29 mouse cellular contexts compared by ENCODE assay signal in genomic region chr19:4945540-4945939, GRCm38 (mm10). TPM values are rescaled to one million over a fixed set of nuclear protein-coding genes. Genes with fewer than 3 reads are reported as not detected.
DNase-seq lines count a peak whose midpoint lies in the region; ATAC-seq and TF ChIP-seq lines count a peak whose summit lies in the region.
"Had no signal": no experiment of that assay in that cellular context is flagged by ENCODE, and none has a peak within 500 bp of the region (broad histone marks: within the 10 kb centered on the region; RNA-seq: fewer than 3 reads in every experiment).

No protein-coding gene starts in this region.

- H3K4me3 ChIP-seq in embryonic facial prominence, embryonic 11.5 days (ENCODE audit: low read depth, low read length), result no peak overlapping the region
- no peak overlapping the region for H3K4me3 ChIP-seq in embryonic facial prominence, embryonic 10.5 days
- no peak overlapping the region for H3K4me3 ChIP-seq in embryonic facial prominence, embryonic 14.5 days (ENCODE audit: low read depth, low read length)
- no peak overlapping the region for H3K4me3 ChIP-seq in liver, postnatal 0 days (ENCODE audit: low read depth, low read length)
- no peak overlapping the region for H3K4me3 ChIP-seq in intestine, embryonic 16.5 days (ENCODE audit: low read length)
- H3K4me3 ChIP-seq: embryonic facial prominence, embryonic 13.5 days; forebrain, embryonic 13.5 days; forebrain, embryonic 15.5 days had no signal

- TF ChIP-seq CTCF in liver, postnatal 0 days (IDR thresholded peaks at IDR 0.05; ENCODE audit: low read depth), result no peak

- no peak overlapping the region for H3K9ac ChIP-seq in embryonic facial prominence, embryonic 11.5 days (replicated peaks; ENCODE audit: low read length)
- no peak overlapping the region for H3K9ac ChIP-seq in embryonic facial prominence, embryonic 14.5 days (ENCODE audit: low read depth, low read length)
- H3K9ac ChIP-seq in liver, postnatal 0 days (replicated peaks), result no peak overlapping the region
- H3K9ac ChIP-seq in intestine, embryonic 16.5 days (ENCODE audit: low read depth, low read length), result no peak overlapping the region
- H3K9ac ChIP-seq: embryonic facial prominence, embryonic 13.5 days; forebrain, embryonic 13.5 days; forebrain, embryonic 15.5 days; forebrain, postnatal 0 days had no signal

- H3K4me2 ChIP-seq in embryonic facial prominence, embryonic 11.5 days (ENCODE audit: low read depth, low read length), result no peak overlapping the region
- no peak overlapping the region for H3K4me2 ChIP-seq in embryonic facial prominence, embryonic 14.5 days (ENCODE audit: low read depth, low read length)
- H3K4me2 ChIP-seq in liver, postnatal 0 days (ENCODE audit: low read depth, low read length), result no peak overlapping the region
- no peak overlapping the region for H3K4me2 ChIP-seq in intestine, embryonic 16.5 days (ENCODE audit: low read depth, low read length)
- H3K4me2 ChIP-seq: embryonic facial prominence, embryonic 13.5 days; forebrain, embryonic 13.5 days; forebrain, embryonic 15.5 days had no signal

- H3K4me1 ChIP-seq in embryonic facial prominence, embryonic 11.5 days (ENCODE audit: control insufficient read depth, insufficient read depth, low read length), result peaks cover 4% of the 10 kb centered on the region
- H3K4me1 ChIP-seq in embryonic facial prominence, embryonic 10.5 days, result peaks cover 30% of the 10 kb centered on the region
- H3K4me1 ChIP-seq in embryonic facial prominence, embryonic 14.5 days (ENCODE audit: control insufficient read depth, insufficient read depth, low read length), result peaks cover 5% of the 10 kb centered on the region; the same call in 1 of the 2 replicates
- peaks cover 8% of the 10 kb centered on the region for H3K4me1 ChIP-seq in liver, postnatal 0 days (ENCODE audit: insufficient read depth)
- H3K4me1 ChIP-seq in intestine, embryonic 16.5 days (ENCODE audit: control insufficient read depth, insufficient read depth, low read length), result peaks cover 2% of the 10 kb centered on the region; the same call in 1 of the 2 replicates

- no peaks in the 10 kb centered on the region for H3K36me3 ChIP-seq in embryonic facial prominence, embryonic 11.5 days (replicated peaks; ENCODE audit: control insufficient read depth, insufficient read depth, low read depth, low read length)
- H3K36me3 ChIP-seq in embryonic facial prominence, embryonic 10.5 days (replicated peaks), result no peaks in the 10 kb centered on the region
- H3K36me3 ChIP-seq in embryonic facial prominence, embryonic 14.5 days (ENCODE audit: control insufficient read depth, insufficient read depth, low read length), result no peaks in the 10 kb centered on the region
- no peaks in the 10 kb centered on the region for H3K36me3 ChIP-seq in liver, postnatal 0 days (replicated peaks; ENCODE audit: insufficient read depth, low read length)
- no peaks in the 10 kb centered on the region for H3K36me3 ChIP-seq in intestine, embryonic 16.5 days (ENCODE audit: control insufficient read depth, insufficient read depth, low read length)
- H3K36me3 ChIP-seq: embryonic facial prominence, embryonic 13.5 days; forebrain, embryonic 15.5 days; G1E had no signal

- WGBS in embryonic facial prominence, embryonic 11.5 days, result 42% methylated on average over 6 of the region's 6 CpGs
- 47% methylated on average over 6 of the region's 6 CpGs for WGBS in embryonic facial prominence, embryonic 10.5 days
- WGBS in embryonic facial prominence, embryonic 14.5 days, result 37% methylated on average over 6 of the region's 6 CpGs
- 37% methylated on average over 6 of the region's 6 CpGs for WGBS in liver, postnatal 0 days (ENCODE audit: insufficient replicate concordance)
- WGBS in intestine, embryonic 16.5 days, result 52% methylated on average over 6 of the region's 6 CpGs

- DNase-seq in embryonic facial prominence, embryonic 11.5 days (ENCODE audit: low spot score), result peak; percentile 16
- no peak for DNase-seq in embryonic facial prominence, embryonic 10.5 days (ENCODE audit: low spot score)
- peak; percentile 67 for DNase-seq in ES-CJ7 (ENCODE audit: low read depth, low spot score)
- peak; percentile 83 for DNase-seq in R1 (ENCODE audit: low read depth, low spot score)
- peak; percentile 67 for DNase-seq in embryonic facial prominence, embryonic 14.5 days (ENCODE audit: low spot score)
- DNase-seq in liver, postnatal 0 days, result no peak
- DNase-seq in heart, adult 8-10 months (ENCODE audit: low spot score), result no peak
- DNase-seq: adrenal gland, adult 2 months; adrenal gland, postnatal 10 days; adrenal gland, postnatal 25 days; B cell, adult 2 months; cerebellum, adult 11 months; cerebellum, adult 18-20 months; cerebellum, adult 8-10 months; cerebellum, adult 9-11 months; cerebellum, postnatal 14 days; cerebellum, postnatal 36 days; embryo, embryonic 11 days; forebrain, postnatal 0 days had no signal

- ATAC-seq in embryonic facial prominence, embryonic 11.5 days (replicated peaks; ENCODE audit: insufficient number of reproducible peaks, low FRiP score, low TSS enrichment, low read depth), result no peak
- peak; percentile 64; the same call in 1 of the 2 replicates for ATAC-seq in embryonic facial prominence, embryonic 14.5 days (ENCODE audit: low read depth)
- ATAC-seq in liver, postnatal 0 days, result no peak
- no peak for ATAC-seq in intestine, embryonic 16.5 days
- ATAC-seq: CD4-positive, CD25-positive, alpha-beta regulatory T cell, adult 4 months; forebrain, embryonic 13.5 days; forebrain, embryonic 15.5 days; forebrain, postnatal 0 days; Patski had no signal

- H3K9me3 ChIP-seq in embryonic facial prominence, embryonic 11.5 days (replicated peaks; ENCODE audit: control insufficient read depth, low read length), result no peaks in the 10 kb centered on the region
- H3K9me3 ChIP-seq in embryonic facial prominence, embryonic 10.5 days, result no peaks in the 10 kb centered on the region
- H3K9me3 ChIP-seq in embryonic facial prominence, embryonic 14.5 days (ENCODE audit: control insufficient read depth, low read length), result no peaks in the 10 kb centered on the region
- no peaks in the 10 kb centered on the region for H3K9me3 ChIP-seq in liver, postnatal 0 days (ENCODE audit: low read length)
- no peaks in the 10 kb centered on the region for H3K9me3 ChIP-seq in intestine, embryonic 16.5 days (ENCODE audit: control insufficient read depth, low read length)
- H3K9me3 ChIP-seq: embryonic facial prominence, embryonic 13.5 days; forebrain, embryonic 13.5 days; forebrain, embryonic 15.5 days had no signal

- no peak overlapping the region for H3K27ac ChIP-seq in embryonic facial prominence, embryonic 11.5 days (replicated peaks; ENCODE audit: low read depth, low read length)
- no peak overlapping the region for H3K27ac ChIP-seq in embryonic facial prominence, embryonic 10.5 days (replicated peaks)
- H3K27ac ChIP-seq in embryonic facial prominence, embryonic 14.5 days (replicated peaks; ENCODE audit: low read depth, low read length), result no peak overlapping the region
- H3K27ac ChIP-seq in liver, postnatal 0 days (ENCODE audit: low read depth), result no peak overlapping the region
- no peak overlapping the region for H3K27ac ChIP-seq in intestine, embryonic 16.5 days (ENCODE audit: low read length)
- H3K27ac ChIP-seq: embryonic facial prominence, embryonic 13.5 days; forebrain, embryonic 13.5 days; forebrain, embryonic 15.5 days had no signal

- peaks cover 4% of the 10 kb centered on the region for H3K27me3 ChIP-seq in embryonic facial prominence, embryonic 11.5 days (ENCODE audit: control insufficient read depth, insufficient read depth, low read length)
- peaks cover 32% of the 10 kb centered on the region for H3K27me3 ChIP-seq in embryonic facial prominence, embryonic 10.5 days (replicated peaks; ENCODE audit: low read depth, poor library complexity, severe bottlenecking)
- H3K27me3 ChIP-seq in embryonic facial prominence, embryonic 14.5 days (replicated peaks; ENCODE audit: control insufficient read depth, insufficient read depth, low read length), result no peaks in the 10 kb centered on the region
- H3K27me3 ChIP-seq in liver, postnatal 0 days (ENCODE audit: insufficient read depth, low read length), result peaks cover 27% of the 10 kb centered on the region
- H3K27me3 ChIP-seq in intestine, embryonic 16.5 days (replicated peaks; ENCODE audit: control insufficient read depth, insufficient read depth, low read length), result no peaks in the 10 kb centered on the region
- H3K27me3 ChIP-seq: embryonic facial prominence, embryonic 13.5 days; Patski had no signal

- no peak for TF ChIP-seq EP300 in liver, postnatal 0 days (IDR thresholded peaks at IDR 0.05; ENCODE audit: low read depth)

RNA-seq across cellular contexts. Expression of gene Peli3, which starts 2.6 kb away (rescaled TPM):
- polyA plus RNA-seq in embryonic facial prominence, embryonic 11.5 days (2014; fragmentation: Nextera tagmentation; extraction: Ambion mirVana), result 1.7 TPM in 2 replicates
- polyA plus RNA-seq in embryonic facial prominence, embryonic 10.5 days (2016; fragmentation: Nextera tagmentation; extraction: Ambion mirVana), result 2.6 and 3.1 TPM in 2 replicates
- 2.0 and 2.3 TPM in 2 replicates for polyA plus RNA-seq in embryonic facial prominence, embryonic 14.5 days (2014; fragmentation: Nextera tagmentation; extraction: Ambion mirVana)
- polyA plus RNA-seq in liver, postnatal 0 days (2015; fragmentation: Nextera tagmentation; extraction: Ambion mirVana), result 0.26 and 0.28 TPM in 2 replicates
- 1 to 10 TPM; 3.8 to 7.6 (median 5.2) TPM for total RNA-seq in heart, adult 8-10 months (2022)
- polyA plus RNA-seq in intestine, embryonic 16.5 days (2015; fragmentation: Nextera tagmentation; extraction: Ambion mirVana), result 1.3 and 1.6 TPM in 2 replicates
- polyA plus RNA-seq: G1E had no signal

RNA-seq across cellular contexts. Expression of gene Mrpl11, which starts 16.4 kb away (rescaled TPM):
- polyA plus RNA-seq in embryonic facial prominence, embryonic 11.5 days (2014; fragmentation: Nextera tagmentation; extraction: Ambion mirVana), result 164 and 173 TPM in 2 replicates
- 164 and 165 TPM in 2 replicates for polyA plus RNA-seq in embryonic facial prominence, embryonic 10.5 days (2016; fragmentation: Nextera tagmentation; extraction: Ambion mirVana)
- polyA plus RNA-seq in embryonic facial prominence, embryonic 14.5 days (2014; fragmentation: Nextera tagmentation; extraction: Ambion mirVana), result 104 and 109 TPM in 2 replicates
- polyA plus RNA-seq in liver, postnatal 0 days (2015; fragmentation: Nextera tagmentation; extraction: Ambion mirVana), result 45.4 and 48.9 TPM in 2 replicates
- total RNA-seq in heart, adult 8-10 months (2022), result 10 to 100 TPM; 62.8 to 74.0 (median 69.9) TPM
- polyA plus RNA-seq in intestine, embryonic 16.5 days (2015; fragmentation: Nextera tagmentation; extraction: Ambion mirVana), result 88.1 and 98.2 TPM in 2 replicates

RNA-seq across cellular contexts. Expression of gene Dpp3, which starts 17.5 kb away (rescaled TPM):
- polyA plus RNA-seq in embryonic facial prominence, embryonic 11.5 days (2014; fragmentation: Nextera tagmentation; extraction: Ambion mirVana), result 133 and 138 TPM in 2 replicates
- 194 and 203 TPM in 2 replicates for polyA plus RNA-seq in embryonic facial prominence, embryonic 10.5 days (2016; fragmentation: Nextera tagmentation; extraction: Ambion mirVana)
- 78.8 and 95.0 TPM in 2 replicates for polyA plus RNA-seq in embryonic facial prominence, embryonic 14.5 days (2014; fragmentation: Nextera tagmentation; extraction: Ambion mirVana)
- 28.9 and 30.6 TPM in 2 replicates for polyA plus RNA-seq in liver, postnatal 0 days (2015; fragmentation: Nextera tagmentation; extraction: Ambion mirVana)
- 10 to 100 TPM; 17.0 to 20.0 (median 18.3) TPM for total RNA-seq in heart, adult 8-10 months (2022)
- 137 and 138 TPM in 2 replicates for polyA plus RNA-seq in intestine, embryonic 16.5 days (2015; fragmentation: Nextera tagmentation; extraction: Ambion mirVana)

RNA-seq across cellular contexts. Expression of gene Bbs1, which starts 39.1 kb away (rescaled TPM):
- polyA plus RNA-seq in embryonic facial prominence, embryonic 11.5 days (2014; fragmentation: Nextera tagmentation; extraction: Ambion mirVana), result 4.7 and 4.8 TPM in 2 replicates
- 5.8 and 6.1 TPM in 2 replicates for polyA plus RNA-seq in embryonic facial prominence, embryonic 10.5 days (2016; fragmentation: Nextera tagmentation; extraction: Ambion mirVana)
- polyA plus RNA-seq in embryonic facial prominence, embryonic 14.5 days (2014; fragmentation: Nextera tagmentation; extraction: Ambion mirVana), result 4.2 and 5.6 TPM in 2 replicates
- 0.46 and 0.66 TPM in 2 replicates for polyA plus RNA-seq in liver, postnatal 0 days (2015; fragmentation: Nextera tagmentation; extraction: Ambion mirVana)
- 1 to 10 TPM; 2.6 to 3.2 (median 2.9) TPM for total RNA-seq in heart, adult 8-10 months (2022)
- polyA plus RNA-seq in intestine, embryonic 16.5 days (2015; fragmentation: Nextera tagmentation; extraction: Ambion mirVana), result 2.4 and 2.8 TPM in 2 replicates

RNA-seq across cellular contexts. Expression of gene Npas4, which starts 44.6 kb away (rescaled TPM):
- polyA plus RNA-seq in embryonic facial prominence, embryonic 11.5 days (2014; fragmentation: Nextera tagmentation; extraction: Ambion mirVana), result not detected in 2 replicates
- polyA plus RNA-seq in embryonic facial prominence, embryonic 10.5 days (2016; fragmentation: Nextera tagmentation; extraction: Ambion mirVana), result not detected in 2 replicates
- 0.07 TPM in 1 of 2 replicates, not detected in the other for polyA plus RNA-seq in embryonic facial prominence, embryonic 14.5 days (2014; fragmentation: Nextera tagmentation; extraction: Ambion mirVana)
- not detected in 2 replicates for polyA plus RNA-seq in liver, postnatal 0 days (2015; fragmentation: Nextera tagmentation; extraction: Ambion mirVana)
- under 1 TPM in 1 of 4 experiments, not detected in 3; 0.08 TPM for total RNA-seq in heart, adult 8-10 months (2022)
- polyA plus RNA-seq in intestine, embryonic 16.5 days (2015; fragmentation: Nextera tagmentation; extraction: Ambion mirVana), result 0.13 and 0.22 TPM in 2 replicates
- total RNA-seq: CH12.LX; common myeloid progenitor, adult 5-6 weeks had no signal
- polyA plus RNA-seq: embryonic facial prominence, embryonic 13.5 days; forebrain, embryonic 11.5 days; G1E had no signal

Comparison
In these comparisons a context has a peak if more than half of its experiments do, and no peak if none do; other contexts are left out.
1. DNase-seq: peak in embryonic facial prominence, embryonic 11.5 days (single experiment), ES-CJ7 (single experiment), R1 (single experiment) and embryonic facial prominence, embryonic 14.5 days (single experiment); none in embryonic facial prominence, embryonic 10.5 days (single experiment), liver, postnatal 0 days (single experiment) and heart, adult 8-10 months (single experiment).